Mouse (Mus musculus): ENCODE measurements around the gene Whamm. TPM values are rescaled to one million over a fixed set of nuclear protein-coding genes. Genes with fewer than 3 reads are reported as not detected.

Whamm gene
- 5.9 and 6.8 TPM in 2 replicates for polyA plus RNA-seq (2015; fragmentation: Nextera tagmentation; extraction: Ambion mirVana)

DNA sequence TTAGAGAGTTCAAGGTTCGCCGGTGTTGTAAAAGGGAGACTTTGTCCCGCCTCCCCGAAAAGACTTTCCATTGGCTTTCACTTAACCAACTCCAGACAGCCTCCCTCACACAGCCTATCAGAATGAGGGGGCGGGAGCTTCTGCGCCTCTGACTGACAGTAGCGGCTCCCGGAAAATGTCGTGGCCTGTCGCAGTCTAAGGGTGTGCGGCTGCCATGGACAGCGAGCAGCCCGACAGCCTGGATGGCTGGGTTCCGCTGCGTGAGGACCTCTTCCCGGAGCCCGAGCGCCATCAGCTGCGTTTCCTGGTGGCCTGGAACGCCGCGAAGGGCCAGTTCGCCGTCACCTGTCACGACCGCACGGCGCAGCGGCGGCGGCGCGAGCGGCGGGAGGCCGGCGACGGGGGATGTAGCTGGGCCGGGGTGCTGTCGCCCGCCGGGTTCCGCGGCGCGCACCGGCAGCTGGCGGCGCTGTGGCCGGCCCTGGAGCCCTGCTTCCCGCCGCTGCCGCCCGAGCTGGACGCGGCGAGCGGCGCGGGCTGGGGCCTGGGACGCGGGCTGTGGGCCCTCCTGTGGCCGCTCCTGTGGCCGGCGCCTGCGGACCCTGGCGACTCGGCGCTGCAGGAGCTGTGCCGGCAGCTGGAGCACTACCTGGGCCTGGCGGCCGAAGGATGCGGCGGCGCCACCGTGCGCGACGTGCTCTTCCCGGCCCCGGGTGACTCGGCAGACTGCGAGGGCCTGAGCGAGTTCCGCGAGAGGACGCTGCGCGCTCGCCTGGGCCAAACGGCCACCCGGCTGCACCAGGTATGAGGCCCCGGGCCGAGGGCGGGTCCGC is at the start of gene Whamm:
Gene Whamm (plus strand): TSS at position 159 of the 833 bp plus-strand sequence.
- Histone ChIP-seq H3K9ac (ENCODE audit: low read depth, low read length) (peak within 1 kb of the TSS; percentile 90), H3K4me2 (replicated peaks; ENCODE audit: low read depth) (peak within 1 kb of the TSS; percentile 73), H3K36me3 (ENCODE audit: control insufficient read depth, insufficient read depth) (no peaks in the 10 kb centered on the region), H3K4me1 (replicated peaks; ENCODE audit: control insufficient read depth, insufficient read depth, low read length) (0 out of 2 replicates have a peak, but pooled peaks cover 4% of the 10 kb centered on the region), H3K27ac (ENCODE audit: low read depth, low read length) (peak within 1 kb of the TSS; percentile 98), H3K9me3 (ENCODE audit: control insufficient read depth) (no peaks in the 10 kb centered on the region), H3K27me3 (replicated peaks; ENCODE audit: control insufficient read depth, insufficient read depth, low read length) (no peaks in the 10 kb centered on the region), H3K4me3 (ENCODE audit: low read depth, low read length) (peak within 1 kb of the TSS; percentile 90)
- WGBS = under 1% methylated on average over 96 of the region's 96 CpGs
- peak; percentile 55 for TF ChIP-seq CTCF (IDR thresholded peaks at IDR 0.05; ENCODE audit: low read depth)
- peak; percentile 98 for ATAC-seq

DNA sequence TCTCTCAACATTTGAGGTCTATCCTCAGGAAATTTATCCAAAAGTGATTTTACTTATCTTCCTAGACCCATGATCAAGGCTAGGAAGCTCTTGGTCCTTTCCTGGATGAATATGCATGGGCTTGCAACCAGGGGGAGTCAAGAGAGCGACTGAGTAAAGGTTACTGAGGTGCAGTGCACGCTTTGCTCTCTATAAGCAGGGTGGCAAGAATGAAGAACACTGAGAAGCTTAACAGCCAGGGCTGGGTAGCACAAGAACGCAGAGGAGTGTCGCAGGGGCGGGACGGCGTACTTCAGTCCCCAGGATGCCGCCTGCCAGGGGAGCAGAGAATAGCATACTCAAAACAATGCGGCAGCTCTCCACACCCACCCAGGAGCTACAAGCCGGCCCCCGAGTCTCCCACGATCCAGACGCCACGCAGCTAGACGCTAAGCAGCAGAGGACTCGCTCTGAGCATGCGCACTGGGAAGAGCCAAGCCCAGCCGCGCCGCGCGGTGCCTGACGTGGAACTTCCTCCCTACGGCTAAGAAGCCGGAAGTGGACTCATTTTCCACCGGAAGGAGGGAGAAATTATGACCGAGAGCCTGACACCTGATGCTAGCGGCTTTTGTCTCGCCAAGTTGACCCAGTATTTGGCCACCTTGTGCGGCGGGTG is 47.9 kb upstream of the Whamm start:
- H3K4me3 ChIP-seq (ENCODE audit: low read depth, low read length) = peak overlapping the region; percentile 59
- WGBS = under 1% methylated on average over 31 of the region's 31 CpGs
- H3K9ac ChIP-seq (ENCODE audit: low read depth, low read length) = peak overlapping the region; percentile 65
- TF ChIP-seq CTCF (IDR thresholded peaks at IDR 0.05; ENCODE audit: low read depth) = peak; percentile 66
- peak overlapping the region; percentile 78 for H3K4me2 ChIP-seq (replicated peaks; ENCODE audit: low read depth)
- H3K9me3 ChIP-seq (ENCODE audit: control insufficient read depth) = no peaks in the 10 kb centered on the region
- H3K4me1 ChIP-seq (replicated peaks; ENCODE audit: control insufficient read depth, insufficient read depth, low read length) = 0 out of 2 replicates have a peak, but pooled peaks cover 5% of the 10 kb centered on the region
- H3K36me3 ChIP-seq (ENCODE audit: control insufficient read depth, insufficient read depth) = peaks cover 11% of the 10 kb centered on the region; the same call in 1 of the 2 replicates
- H3K27ac ChIP-seq (ENCODE audit: low read depth, low read length) = peak overlapping the region; percentile 91
- ATAC-seq = peak; percentile 95
- H3K27me3 ChIP-seq (replicated peaks; ENCODE audit: control insufficient read depth, insufficient read depth, low read length) = no peaks in the 10 kb centered on the region

DNA sequence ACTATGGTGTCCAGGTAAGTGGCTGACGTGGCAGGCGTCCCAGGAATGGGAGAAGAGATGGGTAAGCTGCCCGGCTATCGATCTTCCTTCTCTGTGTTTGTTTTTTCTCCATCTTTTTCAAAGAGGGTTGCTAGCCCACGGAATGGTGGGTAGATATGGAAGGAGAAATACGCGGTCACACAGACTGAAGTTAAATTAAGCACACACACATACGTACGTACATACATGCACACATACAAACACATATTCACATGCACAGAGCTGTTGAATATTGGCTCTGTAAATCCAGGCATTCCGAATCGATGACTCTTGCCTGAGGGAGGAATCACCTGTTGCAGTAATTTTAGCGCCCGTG is 47.4 kb upstream of the Whamm start:
- Histone ChIP-seq H3K4me2 (replicated peaks; ENCODE audit: low read depth) (peak overlapping the region; percentile 78), H3K27me3 (replicated peaks; ENCODE audit: control insufficient read depth, insufficient read depth, low read length) (no peaks in the 10 kb centered on the region), H3K9me3 (ENCODE audit: control insufficient read depth) (no peaks in the 10 kb centered on the region), H3K36me3 (ENCODE audit: control insufficient read depth, insufficient read depth) (peaks cover 15% of the 10 kb centered on the region; the same call in 1 of the 2 replicates), H3K4me3 (ENCODE audit: low read depth, low read length) (peak overlapping the region; percentile 59), H3K9ac (ENCODE audit: low read depth, low read length) (peak overlapping the region; percentile 65), H3K4me1 (replicated peaks; ENCODE audit: control insufficient read depth, insufficient read depth, low read length) (0 out of 2 replicates have a peak, but pooled peaks cover 5% of the 10 kb centered on the region), H3K27ac (ENCODE audit: low read depth, low read length) (peak overlapping the region; percentile 91)
- ATAC-seq = peak; percentile 13; the same call in 1 of the 2 replicates
- TF ChIP-seq CTCF (IDR thresholded peaks at IDR 0.05; ENCODE audit: low read depth) = no peak
- WGBS = 3% methylated on average over 13 of the region's 13 CpGs

DNA sequence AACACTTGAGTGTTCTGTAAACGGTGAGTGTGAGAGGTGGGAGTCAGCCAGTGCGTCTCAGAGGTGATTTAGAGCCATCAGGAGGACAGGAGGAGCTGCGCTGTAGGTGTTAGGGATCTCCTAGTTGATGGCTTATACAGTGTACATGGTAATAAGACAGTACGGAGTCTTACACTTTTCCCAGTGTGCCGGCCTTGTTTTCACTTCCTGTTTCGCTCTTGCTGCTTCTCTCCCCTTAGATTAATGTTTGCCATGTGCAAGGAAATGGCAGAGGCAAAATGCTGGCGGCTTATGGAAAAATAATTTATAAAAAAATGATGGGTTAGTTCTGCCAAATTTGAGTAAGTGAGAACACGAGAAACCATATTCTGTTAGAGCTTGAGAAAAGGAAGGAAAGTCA is 42.1 kb upstream of the Whamm start:
- no peak for ATAC-seq
- H3K27ac ChIP-seq (ENCODE audit: low read depth, low read length) = no peak overlapping the region
- TF ChIP-seq CTCF (IDR thresholded peaks at IDR 0.05; ENCODE audit: low read depth) = no peak
- no peak overlapping the region for H3K9ac ChIP-seq (ENCODE audit: low read depth, low read length)
- H3K36me3 ChIP-seq (ENCODE audit: control insufficient read depth, insufficient read depth) = peaks cover 64% of the 10 kb centered on the region
- no peaks in the 10 kb centered on the region for H3K9me3 ChIP-seq (ENCODE audit: control insufficient read depth)
- H3K4me1 ChIP-seq (replicated peaks; ENCODE audit: control insufficient read depth, insufficient read depth, low read length) = 0 out of 2 replicates have a peak, but pooled peaks cover 5% of the 10 kb centered on the region
- no peak overlapping the region for H3K4me2 ChIP-seq (replicated peaks; ENCODE audit: low read depth)
- WGBS = 87% methylated on average over 8 of the region's 8 CpGs
- no peaks in the 10 kb centered on the region for H3K27me3 ChIP-seq (replicated peaks; ENCODE audit: control insufficient read depth, insufficient read depth, low read length)
- no peak overlapping the region for H3K4me3 ChIP-seq (ENCODE audit: low read depth, low read length)

DNA sequence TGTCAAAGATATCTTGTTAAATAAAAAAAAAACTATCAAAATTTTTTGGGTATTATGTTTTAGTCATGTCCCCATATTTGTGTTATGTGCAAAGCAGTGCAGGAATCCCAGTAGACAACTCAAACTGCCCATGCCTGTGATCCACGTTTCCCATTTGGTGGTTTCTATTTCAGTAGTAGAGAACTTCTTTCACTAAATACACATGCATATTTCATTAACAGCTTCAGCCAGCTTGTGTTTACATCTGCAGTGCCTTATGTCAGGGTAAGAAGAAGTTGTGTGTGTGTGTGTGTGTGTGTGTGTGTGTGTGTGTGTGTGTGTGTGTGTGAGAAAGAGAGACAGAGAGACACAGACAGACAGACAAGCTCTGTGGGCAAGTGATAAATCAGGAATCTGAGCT is 39.6 kb upstream of the Whamm start:
- WGBS = 78% methylated on average over 1 of the region's 1 CpGs
- Histone ChIP-seq H3K9me3 (ENCODE audit: control insufficient read depth) (no peaks in the 10 kb centered on the region), H3K4me2 (replicated peaks; ENCODE audit: low read depth) (no peak overlapping the region), H3K4me3 (ENCODE audit: low read depth, low read length) (no peak overlapping the region), H3K4me1 (replicated peaks; ENCODE audit: control insufficient read depth, insufficient read depth, low read length) (no peaks in the 10 kb centered on the region), H3K27ac (ENCODE audit: low read depth, low read length) (no peak overlapping the region), H3K27me3 (replicated peaks; ENCODE audit: control insufficient read depth, insufficient read depth, low read length) (no peaks in the 10 kb centered on the region), H3K9ac (ENCODE audit: low read depth, low read length) (no peak overlapping the region), H3K36me3 (ENCODE audit: control insufficient read depth, insufficient read depth) (peaks cover 71% of the 10 kb centered on the region)
- no peak for TF ChIP-seq CTCF (IDR thresholded peaks at IDR 0.05; ENCODE audit: low read depth)
- no peak for ATAC-seq

DNA sequence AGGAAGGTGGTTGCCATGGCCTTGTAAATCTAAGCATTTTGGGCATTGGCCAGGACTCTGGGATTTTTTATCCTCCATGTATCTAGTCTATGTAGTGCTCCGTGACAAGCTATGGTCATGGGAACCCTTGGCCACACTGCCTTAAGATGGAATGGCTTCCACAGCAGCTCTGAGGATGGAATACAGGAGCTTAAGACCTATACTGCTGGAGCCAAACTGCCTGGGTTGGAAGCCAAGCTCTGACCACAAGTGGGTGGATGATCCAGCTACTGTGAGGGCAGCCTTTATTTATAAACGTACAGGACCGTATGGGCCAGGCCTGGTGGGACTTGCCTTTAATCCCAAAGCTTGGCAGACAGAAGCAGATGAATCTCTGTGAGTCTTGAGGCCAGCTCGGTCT is 34.6 kb upstream of the Whamm start:
- ATAC-seq = no peak
- Histone ChIP-seq H3K9me3 (ENCODE audit: control insufficient read depth) (no peaks in the 10 kb centered on the region), H3K4me1 (replicated peaks; ENCODE audit: control insufficient read depth, insufficient read depth, low read length) (no peaks in the 10 kb centered on the region), H3K4me2 (replicated peaks; ENCODE audit: low read depth) (no peak overlapping the region), H3K27me3 (replicated peaks; ENCODE audit: control insufficient read depth, insufficient read depth, low read length) (no peaks in the 10 kb centered on the region), H3K9ac (ENCODE audit: low read depth, low read length) (no peak overlapping the region), H3K36me3 (ENCODE audit: control insufficient read depth, insufficient read depth) (peaks cover 36% of the 10 kb centered on the region), H3K4me3 (ENCODE audit: low read depth, low read length) (no peak overlapping the region), H3K27ac (ENCODE audit: low read depth, low read length) (no peak overlapping the region)
- WGBS = 89% methylated on average over 4 of the region's 4 CpGs
- TF ChIP-seq CTCF (IDR thresholded peaks at IDR 0.05; ENCODE audit: low read depth) = no peak

All from intestine, postnatal 0 days (tissue).